Mouse (Mus musculus) midbrain, embryonic 11.5 days (tissue): ENCODE measurements around the gene Ppm1e. TPM values are rescaled to one million over a fixed set of nuclear protein-coding genes. Genes with fewer than 3 reads are reported as not detected.

Source experiments
- ATAC-seq: fragments of 200-750 bp; cut with Nextera tagmentation; 2 replicates; pipeline ENCODE4 v1.8.0; 2017; ENCODE audit warnings: moderate TSS enrichment, moderate library complexity; ENCODE audit not compliant: low FRiP score
- DNase-seq: peaks from one replicate; pipeline ENCODE4 v3.0.0; 2015; ENCODE audit warnings: low spot score; ENCODE audit errors: missing footprints
- H3K27ac ChIP-seq: fragments of 300-500 bp; sonication (generic); 2 replicates; pipeline ENCODE4 v1.5.1; 2014; ENCODE audit warnings: low read depth, low read length
- H3K27me3 ChIP-seq: fragments of 300-500 bp; sonication (generic); 2 replicates; pipeline ENCODE4 v1.6.1; 2014; ENCODE audit warnings: mild to moderate bottlenecking, low read length, moderate library complexity, mixed read lengths; ENCODE audit not compliant: control insufficient read depth, insufficient read depth
- H3K36me3 ChIP-seq: fragments of 300-500 bp; sonication (generic); 2 replicates; pipeline ENCODE4 v1.6.1; 2014; ENCODE audit warnings: mild to moderate bottlenecking, low read length, moderate library complexity, mixed read lengths; ENCODE audit not compliant: control insufficient read depth, insufficient read depth
- H3K4me1 ChIP-seq: fragments of 300-500 bp; sonication (generic); 2 replicates; pipeline ENCODE4 v1.6.1; 2014; ENCODE audit warnings: low read length; ENCODE audit not compliant: control insufficient read depth, insufficient read depth
- H3K4me2 ChIP-seq: fragments of 300-500 bp; sonication (generic); 2 replicates; pipeline ENCODE4 v1.6.1; 2014; ENCODE audit warnings: mild to moderate bottlenecking, moderate library complexity
- H3K4me3 ChIP-seq: fragments of 300-500 bp; sonication (generic); 2 replicates; pipeline ENCODE4 v1.5.1; 2014; ENCODE audit warnings: low read depth, low read length
- H3K9ac ChIP-seq: fragments of 300-500 bp; sonication (generic); 2 replicates; pipeline ENCODE4 v1.6.1; 2014; ENCODE audit warnings: low read length
- H3K9me3 ChIP-seq: fragments of 300-500 bp; sonication (generic); 2 replicates; pipeline ENCODE4 v1.6.1; 2016; ENCODE audit warnings: low read length; ENCODE audit not compliant: control insufficient read depth
- WGBS: fragments of 180-500 bp; shearing (Covaris S2); extraction: QIAGEN DNeasy Blood & Tissue Kit; methylation state at CpG from one replicate; pipeline ENCODE4 v1.1.7; 2014; 5-methylcytosine and 5-hydroxymethylcytosine counted together
- polyA plus RNA-seq: library from polyadenylated mRNA; unstranded; fragments of >200 nt; fragmentation: Nextera tagmentation; extraction: Ambion mirVana; gene quantifications from 2 replicates; pipeline ENCODE4 v1.2.1, GENCODE M21; 2014

The Ppm1e gene
- polyA plus RNA-seq, 1 experiment from 2014 or later = 16.5 TPM

DNA sequence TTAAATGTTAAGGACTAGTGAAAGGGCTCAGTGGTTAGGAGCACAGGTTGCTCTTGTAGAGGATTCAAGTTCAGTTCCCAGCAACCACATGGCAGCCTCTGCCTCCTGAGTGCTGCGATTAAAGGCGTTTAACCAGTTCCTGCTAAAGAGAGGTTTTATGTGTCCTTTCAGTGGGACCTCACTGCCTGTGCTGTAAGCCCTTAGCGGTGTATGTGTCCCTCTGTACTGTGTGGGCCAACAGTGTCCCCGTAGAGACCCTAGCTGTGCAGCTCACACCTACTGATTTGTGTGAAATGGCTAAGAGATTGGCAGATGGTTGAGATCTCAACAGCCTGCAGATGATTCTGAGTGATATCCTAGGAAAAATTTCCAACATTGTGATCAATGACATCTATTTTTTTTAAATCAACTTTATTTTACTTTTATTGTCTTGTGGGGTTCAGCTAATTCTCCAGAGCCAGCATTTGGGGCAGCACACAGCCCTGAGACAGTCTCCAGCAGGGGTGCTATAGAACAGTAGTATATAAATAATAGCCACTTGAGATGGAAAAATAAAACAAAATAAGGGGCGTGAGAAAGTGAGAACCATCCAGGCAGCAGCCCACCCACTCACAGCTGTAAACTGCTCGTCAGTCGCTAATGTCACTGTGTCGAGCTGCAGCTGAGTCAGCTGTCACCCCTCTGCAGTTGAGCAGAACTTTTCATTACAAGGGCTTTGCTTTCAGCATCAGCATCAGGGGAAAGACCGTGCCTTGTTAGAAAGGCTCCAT, 111.9 kb downstream of the Ppm1e start:
- Histone ChIP-seq H3K4me2 (no peak overlapping the region), H3K9ac (no peak overlapping the region), H3K4me3 (no peak overlapping the region), H3K27ac (no peak overlapping the region), H3K36me3 (no peaks in the 10 kb centered on the region), H3K4me1 (no peaks in the 10 kb centered on the region), H3K27me3 (no peaks in the 10 kb centered on the region), H3K9me3 (no peaks in the 10 kb centered on the region)
- ATAC-seq = no peak
- WGBS = 75% methylated on average over 9 of the region's 9 CpGs
- DNase-seq = peak; percentile 79

DNA sequence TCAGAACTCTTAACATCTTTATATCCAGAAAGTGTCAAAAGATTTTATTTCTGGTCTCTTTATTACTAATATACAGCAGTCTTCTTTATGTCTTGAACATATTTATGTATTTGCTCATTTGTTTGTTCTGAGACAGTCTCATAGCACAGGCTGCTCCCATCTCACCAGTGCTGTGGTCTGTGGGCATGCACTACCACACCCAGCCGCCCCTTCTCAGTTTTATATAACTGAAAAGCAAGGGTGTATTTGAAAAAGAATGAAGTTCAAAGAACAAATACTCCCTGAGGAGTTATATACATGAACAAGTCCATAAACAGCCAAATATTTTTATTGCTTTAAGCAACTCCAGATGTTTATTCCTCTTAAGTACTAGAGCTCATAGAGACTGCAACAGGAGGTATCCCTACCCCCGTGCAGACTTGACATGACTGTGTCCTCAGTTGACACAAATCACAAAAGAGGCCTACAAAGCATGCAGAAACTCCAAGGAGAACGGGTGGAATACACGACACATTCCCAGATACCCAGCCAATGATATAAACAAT, 112.6 kb downstream of the Ppm1e start:
- DNase-seq (no peak), ATAC-seq (no peak)
- H3K9me3 ChIP-seq = no peaks in the 10 kb centered on the region
- H3K4me3 ChIP-seq = no peak overlapping the region
- no peak overlapping the region for H3K4me2 ChIP-seq
- H3K9ac ChIP-seq = no peak overlapping the region
- WGBS = 81% methylated on average over 4 of the region's 4 CpGs
- no peak overlapping the region for H3K27ac ChIP-seq
- no peaks in the 10 kb centered on the region for H3K27me3 ChIP-seq
- no peaks in the 10 kb centered on the region for H3K36me3 ChIP-seq
- no peaks in the 10 kb centered on the region for H3K4me1 ChIP-seq

DNA sequence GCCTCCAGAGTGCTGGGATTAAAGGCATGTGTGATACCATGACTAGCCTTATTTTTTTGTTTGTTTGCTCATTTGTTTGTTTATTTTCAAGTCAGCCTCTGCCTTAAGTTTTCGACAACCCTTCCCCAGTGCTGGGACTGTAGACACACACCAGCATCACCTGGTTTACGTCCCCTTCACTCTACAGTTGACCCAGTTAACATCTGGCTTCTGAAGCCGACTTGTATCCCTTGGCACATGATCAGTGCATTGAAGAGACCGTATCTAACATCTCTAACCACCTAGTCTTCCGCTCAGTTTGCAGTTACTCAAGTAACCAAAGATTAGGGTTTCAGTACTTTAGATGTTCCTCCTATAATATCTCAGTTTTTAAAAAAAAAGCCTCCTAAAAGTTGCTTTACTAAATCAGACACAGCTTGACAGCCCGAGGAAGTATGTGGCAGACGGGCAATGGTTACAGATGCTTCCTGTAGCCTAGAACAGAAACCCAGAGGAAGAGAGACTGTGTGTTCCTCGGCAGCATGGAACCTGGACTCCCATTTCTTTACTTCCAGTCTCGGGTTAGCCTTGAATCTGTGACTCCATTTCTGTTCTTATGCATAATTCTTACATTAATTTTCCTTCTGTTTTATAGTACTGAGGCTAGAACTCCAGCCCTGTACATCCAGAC, 113.5 kb downstream of the Ppm1e start:
- no peak overlapping the region for H3K4me2 ChIP-seq
- H3K4me3 ChIP-seq = no peak overlapping the region
- H3K36me3 ChIP-seq = no peaks in the 10 kb centered on the region
- DNase-seq (no peak), ATAC-seq (no peak)
- H3K27ac ChIP-seq = no peak overlapping the region
- no peaks in the 10 kb centered on the region for H3K4me1 ChIP-seq
- no peaks in the 10 kb centered on the region for H3K27me3 ChIP-seq
- no peak overlapping the region for H3K9ac ChIP-seq
- H3K9me3 ChIP-seq = no peaks in the 10 kb centered on the region
- WGBS = 92% methylated on average over 9 of the region's 9 CpGs

DNA sequence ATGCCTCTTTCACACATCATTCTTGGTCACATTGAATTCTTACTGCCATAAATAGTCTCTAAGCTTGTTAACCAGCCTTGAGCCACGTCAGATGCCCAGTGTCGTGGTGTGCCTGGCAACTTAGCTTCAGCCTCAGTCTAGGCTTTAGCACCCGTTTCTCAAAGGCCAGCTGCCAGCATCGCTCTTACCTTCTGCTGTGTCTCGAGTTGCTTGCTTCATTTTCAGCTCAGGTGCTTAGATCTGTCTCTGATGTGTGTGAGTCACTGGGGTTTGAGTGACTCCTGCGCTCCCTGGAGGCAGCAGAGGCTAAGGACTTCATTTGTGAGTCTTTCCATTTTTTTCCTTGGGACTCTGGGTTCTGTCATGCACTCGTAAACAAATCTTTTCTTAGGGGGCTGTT, 117.6 kb downstream of the Ppm1e start:
- 86% methylated on average over 7 of the region's 7 CpGs for WGBS
- no peaks in the 10 kb centered on the region for H3K4me1 ChIP-seq

DNA sequence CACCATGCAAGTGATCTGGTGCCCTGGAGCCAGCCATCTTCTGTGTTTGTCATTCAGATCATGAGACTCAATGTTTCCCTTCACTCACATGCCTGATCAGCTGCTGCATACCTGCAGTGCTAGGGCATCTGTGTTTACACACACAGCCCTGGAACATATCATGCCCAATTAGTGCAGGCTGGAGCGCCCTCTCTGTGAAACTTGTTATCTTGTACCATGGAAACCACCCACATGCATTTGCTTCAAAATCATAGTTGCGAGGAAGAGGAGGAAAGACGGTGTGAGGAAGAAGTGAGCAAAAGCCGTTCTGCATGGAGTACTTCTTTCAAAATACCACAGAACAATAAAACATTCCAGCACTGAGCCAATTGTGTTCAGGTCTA, 118.0 kb downstream of the Ppm1e start:
- ATAC-seq (no peak), DNase-seq (peak; percentile 82)
- Histone ChIP-seq H3K9me3 (no peaks in the 10 kb centered on the region), H3K4me1 (no peaks in the 10 kb centered on the region), H3K4me3 (no peak overlapping the region), H3K4me2 (no peak overlapping the region), H3K36me3 (no peaks in the 10 kb centered on the region), H3K27ac (no peak overlapping the region), H3K27me3 (no peaks in the 10 kb centered on the region), H3K9ac (no peak overlapping the region)
- 87% methylated on average over 4 of the region's 4 CpGs for WGBS

More for the DNA sequence above, 117.6 kb downstream of the Ppm1e start:
- no peaks in the 10 kb centered on the region for H3K36me3 ChIP-seq
- H3K9ac ChIP-seq = no peak overlapping the region
- H3K4me2 ChIP-seq = no peak overlapping the region
- ATAC-seq (no peak), DNase-seq (no peak)
- H3K27me3 ChIP-seq = no peaks in the 10 kb centered on the region
- no peak overlapping the region for H3K27ac ChIP-seq
- no peak overlapping the region for H3K4me3 ChIP-seq
- no peaks in the 10 kb centered on the region for H3K9me3 ChIP-seq

- 85% methylated on average over 15 of the region's 15 CpGs for WGBS
- no peak for ATAC-seq
Measured at GRCm38 (mm10) chr11:87240141-87240832, 118.5 kb downstream of the Ppm1e start.

GRCm38 (mm10) chr11:87238891-87239530, 119.8 kb downstream of the Ppm1e start:
- H3K36me3 ChIP-seq = no peaks in the 10 kb centered on the region
- no peaks in the 10 kb centered on the region for H3K4me1 ChIP-seq
- H3K27ac ChIP-seq = no peak overlapping the region
- no peak overlapping the region for H3K9ac ChIP-seq
- H3K9me3 ChIP-seq = no peaks in the 10 kb centered on the region
- DNase-seq = no peak
- H3K27me3 ChIP-seq = no peaks in the 10 kb centered on the region
- H3K4me2 ChIP-seq = no peak overlapping the region
- ATAC-seq = no peak
- WGBS = 90% methylated on average over 7 of the region's 7 CpGs
- H3K4me3 ChIP-seq = no peak overlapping the region

More at GRCm38 (mm10) chr11:87240141-87240832, 118.5 kb downstream of the Ppm1e start:
- Histone ChIP-seq H3K4me2 (no peak overlapping the region), H3K9me3 (no peaks in the 10 kb centered on the region), H3K27ac (no peak overlapping the region), H3K4me1 (no peaks in the 10 kb centered on the region), H3K27me3 (no peaks in the 10 kb centered on the region), H3K9ac (no peak overlapping the region), H3K4me3 (no peak overlapping the region), H3K36me3 (no peaks in the 10 kb centered on the region)
- no peak for DNase-seq

GRCm38 (mm10) chr11:87235486-87235872, 123.3 kb downstream of the Ppm1e start:
- Histone ChIP-seq H3K9ac (no peak overlapping the region), H3K9me3 (no peaks in the 10 kb centered on the region), H3K4me1 (no peaks in the 10 kb centered on the region), H3K36me3 (peaks cover 2% of the 10 kb centered on the region; the same call in 1 of the 2 replicates), H3K27ac (no peak overlapping the region), H3K27me3 (no peaks in the 10 kb centered on the region), H3K4me2 (no peak overlapping the region), H3K4me3 (no peak overlapping the region)
- ATAC-seq (no peak), DNase-seq (no peak)
- WGBS = 87% methylated on average over 5 of the region's 5 CpGs
